12 mouse cellular contexts compared by ENCODE assay signal in the genomic region with DNA sequence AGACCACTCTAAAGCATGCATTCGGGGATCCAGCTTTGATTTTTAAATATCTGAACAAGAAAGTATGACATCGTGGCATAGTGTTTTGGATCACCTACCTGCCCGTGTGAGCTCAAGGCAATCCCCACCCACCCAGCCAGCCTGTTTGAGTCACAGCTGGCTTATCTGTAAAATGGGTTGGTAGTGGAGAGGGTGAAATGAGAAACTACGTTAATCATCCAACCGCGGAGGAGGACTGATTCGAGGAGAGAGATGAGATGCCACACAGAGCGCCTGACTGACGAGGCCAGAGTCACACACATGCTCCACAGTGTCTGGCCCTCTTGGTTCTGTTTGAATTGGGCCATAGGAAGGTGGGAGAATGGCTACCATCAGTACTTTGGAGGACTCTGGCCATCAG. TPM values are rescaled to one million over a fixed set of nuclear protein-coding genes. Genes with fewer than 3 reads are reported as not detected.
A peak's percentile ranks its signal among the peaks of the same experiment; 100 is the strongest.
DNase-seq lines count a peak whose midpoint lies in the region; ATAC-seq and TF ChIP-seq lines count a peak whose summit lies in the region.
"Had no signal": no experiment of that assay in that cellular context is flagged by ENCODE, and none has a peak within 500 bp of the region (broad histone marks: within the 10 kb centered on the region; RNA-seq: fewer than 3 reads in every experiment).

No protein-coding gene starts in this region.

- 78% methylated on average over 9 of the region's 9 CpGs for WGBS in heart, embryonic 14.5 days
- 76% methylated on average over 9 of the region's 9 CpGs for WGBS in stomach, embryonic 14.5 days
- WGBS in stomach, postnatal 0 days: 81% methylated on average over 9 of the region's 9 CpGs
- 63% methylated on average over 9 of the region's 9 CpGs for WGBS in hindbrain, postnatal 0 days

- H3K9ac ChIP-seq in heart, embryonic 14.5 days (ENCODE audit: low read length): no peak overlapping the region; the same call in 1 of the 2 replicates
- H3K9ac ChIP-seq in stomach, embryonic 14.5 days (replicated peaks; ENCODE audit: low read depth, low read length): no peak overlapping the region
- no peak overlapping the region for H3K9ac ChIP-seq in stomach, postnatal 0 days (ENCODE audit: low read length)
- H3K9ac ChIP-seq in hindbrain, postnatal 0 days (replicated peaks; ENCODE audit: low read length): no peak overlapping the region

- H3K27ac ChIP-seq in heart, embryonic 14.5 days (replicated peaks in 1 of 2; ENCODE audit: control insufficient read depth in 1 of 2, insufficient read depth in 1 of 2, low read depth in 2 of 2, low read length in 2 of 2): no peak overlapping the region
- no peak overlapping the region for H3K27ac ChIP-seq in stomach, embryonic 14.5 days (ENCODE audit: low read length)
- H3K27ac ChIP-seq in stomach, postnatal 0 days (replicated peaks): no peak overlapping the region
- H3K27ac ChIP-seq in hindbrain, postnatal 0 days: no peak overlapping the region

- ATAC-seq in heart, embryonic 14.5 days (ENCODE audit: insufficient number of reproducible peaks, insufficient read depth, low FRiP score, low read depth): no peak
- no peak for ATAC-seq in stomach, embryonic 14.5 days (ENCODE audit: insufficient number of reproducible peaks, insufficient read depth, low FRiP score, low read depth)
- no peak for ATAC-seq in stomach, postnatal 0 days (ENCODE audit: low FRiP score, low TSS enrichment)
- no peak for ATAC-seq in hindbrain, postnatal 0 days

- H3K4me3 ChIP-seq in heart, embryonic 14.5 days (ENCODE audit: control insufficient read depth in 1 of 2, insufficient read depth in 1 of 2, low read depth in 1 of 2, low read length in 2 of 2): peak overlapping the region in 1 of 2 experiments; percentile 1; a peak in 1 of 4 replicates
- 0 out of 2 replicates have a peak overlapping the region, but pooled peaks have one; percentile 0 for H3K4me3 ChIP-seq in stomach, embryonic 14.5 days (ENCODE audit: low read depth, low read length)
- H3K4me3 ChIP-seq in stomach, postnatal 0 days (ENCODE audit: low read depth, low read length): no peak overlapping the region
- H3K4me3 ChIP-seq in hindbrain, postnatal 0 days (ENCODE audit: low read length): peak overlapping the region; percentile 94

- H3K4me2 ChIP-seq in heart, embryonic 14.5 days (ENCODE audit: low read length): peak overlapping the region; percentile 99
- H3K4me2 ChIP-seq in stomach, embryonic 14.5 days (replicated peaks; ENCODE audit: low read depth, low read length): 0 out of 2 replicates have a peak overlapping the region, but pooled peaks have one; percentile 10
- H3K4me2 ChIP-seq in stomach, postnatal 0 days (replicated peaks; ENCODE audit: low read depth): no peak overlapping the region
- H3K4me2 ChIP-seq in hindbrain, postnatal 0 days (ENCODE audit: low read depth, low read length): peak overlapping the region; percentile 84

- no peak for TF ChIP-seq EP300 in stomach, postnatal 0 days (optimal IDR thresholded peaks at IDR 0.05)

- no peaks in the 10 kb centered on the region for H3K9me3 ChIP-seq in heart, embryonic 14.5 days (ENCODE audit: control insufficient read depth, low read length)
- no peaks in the 10 kb centered on the region for H3K9me3 ChIP-seq in stomach, embryonic 14.5 days (ENCODE audit: control insufficient read depth, low read depth, low read length)
- no peaks in the 10 kb centered on the region for H3K9me3 ChIP-seq in stomach, postnatal 0 days (ENCODE audit: control insufficient read depth, low read length)
- H3K9me3 ChIP-seq in hindbrain, postnatal 0 days (ENCODE audit: low read length): no peaks in the 10 kb centered on the region

- no peak for TF ChIP-seq CTCF in stomach, postnatal 0 days (IDR thresholded peaks at IDR 0.05; ENCODE audit: low read depth)
- no peak for TF ChIP-seq CTCF in hindbrain, postnatal 0 days (IDR thresholded peaks at IDR 0.05; ENCODE audit: low read depth)

- no peak for DNase-seq in heart, postnatal 25 days (ENCODE audit: low spot score)
- DNase-seq in stomach, postnatal 0 days (ENCODE audit: low spot score): no peak
- no peak for DNase-seq in hindbrain, postnatal 0 days (ENCODE audit: low spot score)
- no peak for DNase-seq in MN1 (ENCODE audit: low spot score)
- DNase-seq in frontal cortex, postnatal 36 days (ENCODE audit: low spot score in 2 of 2): no peak
- DNase-seq: adrenal gland, adult 8-10 months; kidney, postnatal 4 days; thymus, postnatal 25 days had no signal

- no peaks in the 10 kb centered on the region for H3K27me3 ChIP-seq in heart, embryonic 14.5 days (ENCODE audit: control insufficient read depth, insufficient read depth, low read length)
- no peaks in the 10 kb centered on the region for H3K27me3 ChIP-seq in stomach, embryonic 14.5 days (ENCODE audit: control insufficient read depth, insufficient read depth, low read length)
- no peaks in the 10 kb centered on the region for H3K27me3 ChIP-seq in stomach, postnatal 0 days (ENCODE audit: control insufficient read depth, insufficient read depth, low read length)
- no peaks in the 10 kb centered on the region for H3K27me3 ChIP-seq in hindbrain, postnatal 0 days (ENCODE audit: insufficient read depth, low read length)

- H3K4me1 ChIP-seq in heart, embryonic 14.5 days (ENCODE audit: control insufficient read depth in 2 of 2, insufficient read depth in 2 of 2, low read length in 2 of 2): peaks cover 5 to 27% of the 10 kb centered on the region in 2 experiments; a peak in 3 of 4 replicates
- H3K4me1 ChIP-seq in stomach, embryonic 14.5 days (ENCODE audit: control insufficient read depth, insufficient read depth, low read length): 0 out of 2 replicates have a peak, but pooled peaks cover 4% of the 10 kb centered on the region
- peaks cover 2% of the 10 kb centered on the region; the same call in 1 of the 2 replicates for H3K4me1 ChIP-seq in stomach, postnatal 0 days (replicated peaks; ENCODE audit: control insufficient read depth, insufficient read depth)
- H3K4me1 ChIP-seq in hindbrain, postnatal 0 days (ENCODE audit: insufficient read depth, low read length): peaks cover 20% of the 10 kb centered on the region

- intact Hi-C loops in heart, postnatal 25 days (cut with DNase I): no loop called here

- H3K36me3 ChIP-seq in heart, embryonic 14.5 days (ENCODE audit: control insufficient read depth, insufficient read depth, low read length): peaks cover 11% of the 10 kb centered on the region
- H3K36me3 ChIP-seq in stomach, embryonic 14.5 days (ENCODE audit: control insufficient read depth, insufficient read depth, low read length): no peaks in the 10 kb centered on the region
- H3K36me3 ChIP-seq in stomach, postnatal 0 days (ENCODE audit: control insufficient read depth, insufficient read depth, low read length): no peaks in the 10 kb centered on the region
- no peaks in the 10 kb centered on the region for H3K36me3 ChIP-seq in hindbrain, postnatal 0 days (ENCODE audit: insufficient read depth, low read length)

RNA-seq across cellular contexts. Expression of a gene that starts 3.1 kb away (rescaled TPM):
- polyA plus RNA-seq in heart, embryonic 14.5 days (2014; fragmentation: Nextera tagmentation; extraction: Ambion mirVana): 10.7 and 11.0 TPM in 2 replicates
- total RNA-seq in heart, postnatal 25 days (2021): 10 to 100 TPM; 19.4 to 21.0 TPM
- 10.5 and 12.2 TPM in 2 replicates for polyA plus RNA-seq in stomach, embryonic 14.5 days (2014; fragmentation: Nextera tagmentation; extraction: Ambion mirVana)
- 3.4 and 3.5 TPM in 2 replicates for polyA plus RNA-seq in stomach, postnatal 0 days (2015; fragmentation: Nextera tagmentation; extraction: Ambion mirVana)
- total RNA-seq in hindbrain, postnatal 0 days (2014; rRNA removed): 109 and 114 TPM in 2 replicates
- 25.0 and 26.5 TPM in 2 replicates for polyA plus RNA-seq in hindbrain, postnatal 0 days (2015; fragmentation: Nextera tagmentation; extraction: Ambion mirVana)

RNA-seq across cellular contexts. Expression of a gene that starts 44.6 kb away (rescaled TPM):
- polyA plus RNA-seq in heart, embryonic 14.5 days (2014; fragmentation: Nextera tagmentation; extraction: Ambion mirVana): 8.4 and 9.6 TPM in 2 replicates
- 1 to 10 TPM; 3.4 to 3.5 TPM for total RNA-seq in heart, postnatal 25 days (2021)
- polyA plus RNA-seq in stomach, embryonic 14.5 days (2014; fragmentation: Nextera tagmentation; extraction: Ambion mirVana): 8.7 and 10.2 TPM in 2 replicates
- 3.9 and 4.3 TPM in 2 replicates for polyA plus RNA-seq in stomach, postnatal 0 days (2015; fragmentation: Nextera tagmentation; extraction: Ambion mirVana)
- 5.8 and 10.0 TPM in 2 replicates for total RNA-seq in hindbrain, postnatal 0 days (2014; rRNA removed)
- polyA plus RNA-seq in hindbrain, postnatal 0 days (2015; fragmentation: Nextera tagmentation; extraction: Ambion mirVana): 9.1 and 9.3 TPM in 2 replicates

RNA-seq across cellular contexts. Expression of a gene that starts 52.5 kb away (rescaled TPM):
- not detected in 2 replicates for polyA plus RNA-seq in heart, embryonic 14.5 days (2014; fragmentation: Nextera tagmentation; extraction: Ambion mirVana)
- not detected for total RNA-seq in heart, postnatal 25 days (2021)
- polyA plus RNA-seq in stomach, embryonic 14.5 days (2014; fragmentation: Nextera tagmentation; extraction: Ambion mirVana): not detected in 2 replicates
- polyA plus RNA-seq in stomach, postnatal 0 days (2015; fragmentation: Nextera tagmentation; extraction: Ambion mirVana): not detected in 2 replicates
- total RNA-seq in hindbrain, postnatal 0 days (2014; rRNA removed): not detected in 2 replicates
- not detected in 2 replicates for polyA plus RNA-seq in hindbrain, postnatal 0 days (2015; fragmentation: Nextera tagmentation; extraction: Ambion mirVana)
- total RNA-seq: adrenal gland, adult 8-10 months; gastrocnemius, adult 8-10 months had no signal
- polyA plus RNA-seq: limb, embryonic 14.5 days had no signal
